Mouse (Mus musculus): ENCODE measurements at regions not wholly inside any gene's neighbourhood (a gene's known extent, or its start where the extent isn't known, plus 50 kb on each side); places are given as distances from the start of the nearest gene placed in this dataset.

DNA sequence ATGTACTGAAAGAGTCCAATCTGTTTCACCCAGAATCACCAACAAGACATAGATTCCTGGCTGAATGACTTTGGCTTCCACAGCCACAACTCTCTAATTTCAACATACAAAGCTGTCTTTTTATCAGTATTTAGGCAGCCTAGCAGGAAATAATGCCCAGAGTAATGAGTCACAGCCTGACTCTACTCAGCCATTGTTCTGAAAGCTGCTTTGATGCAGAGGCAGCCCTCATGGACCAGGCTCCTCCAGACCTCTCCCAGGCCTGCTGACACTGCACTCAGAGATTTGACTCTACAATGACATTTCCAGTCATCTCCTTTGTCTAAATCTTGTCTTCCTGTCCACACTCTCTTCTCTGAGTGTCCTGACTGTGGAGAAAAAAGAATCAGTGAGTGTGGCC, 250.4 kb downstream of the Tle4 start:
- Histone ChIP-seq H3K4me3 (ENCODE audit: low read length) (no peak overlapping the region), H3K9me3 (ENCODE audit: control insufficient read depth, low read length) (no peaks in the 10 kb centered on the region), H3K4me2 (replicated peaks; ENCODE audit: low read depth, low read length) (no peak overlapping the region), H3K4me1 (ENCODE audit: control insufficient read depth, insufficient read depth, low read length) (no peaks in the 10 kb centered on the region), H3K36me3 (ENCODE audit: control insufficient read depth, insufficient read depth, low read length) (no peaks in the 10 kb centered on the region), H3K27ac (ENCODE audit: low read depth, low read length) (no peak overlapping the region), H3K27me3 (ENCODE audit: control insufficient read depth, insufficient read depth, low read length) (no peaks in the 10 kb centered on the region), H3K9ac (ENCODE audit: low read depth, low read length) (no peak overlapping the region)
- ATAC-seq (ENCODE audit: low FRiP score, low TSS enrichment), result no peak

DNA sequence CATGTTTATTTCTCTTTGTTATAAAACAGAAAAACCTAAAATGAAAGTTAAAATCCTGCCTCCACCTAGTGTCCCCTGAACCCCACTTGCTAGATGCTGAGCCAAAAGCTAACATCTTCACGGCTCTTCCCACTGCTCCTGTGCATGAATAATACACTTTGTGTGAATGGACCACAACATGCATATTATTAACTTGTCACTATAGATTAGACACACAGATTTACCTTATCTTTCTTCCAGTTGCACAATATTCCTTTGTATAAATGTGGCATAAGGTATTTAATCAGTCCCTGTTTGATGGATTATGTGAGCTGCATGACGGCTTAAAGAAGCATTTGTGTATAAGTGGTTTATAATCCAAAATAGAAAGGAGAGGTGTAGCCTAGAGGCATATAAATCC, 248.1 kb downstream of the Tle4 start:
- no peaks in the 10 kb centered on the region for H3K27me3 ChIP-seq (ENCODE audit: control insufficient read depth, insufficient read depth, low read length)
- no peaks in the 10 kb centered on the region for H3K4me1 ChIP-seq (ENCODE audit: control insufficient read depth, insufficient read depth, low read length)
- H3K36me3 ChIP-seq (ENCODE audit: control insufficient read depth, insufficient read depth, low read length), result no peaks in the 10 kb centered on the region
- no peaks in the 10 kb centered on the region for H3K9me3 ChIP-seq (ENCODE audit: control insufficient read depth, low read length)
- H3K27ac ChIP-seq (ENCODE audit: low read depth, low read length), result no peak overlapping the region
- WGBS, result 84% methylated on average over 2 of the region's 2 CpGs
- H3K4me3 ChIP-seq (ENCODE audit: low read length), result no peak overlapping the region
- H3K4me2 ChIP-seq (replicated peaks; ENCODE audit: low read depth, low read length), result no peak overlapping the region
- no peak overlapping the region for H3K9ac ChIP-seq (ENCODE audit: low read depth, low read length)
- no peak for ATAC-seq (ENCODE audit: low FRiP score, low TSS enrichment)

DNA sequence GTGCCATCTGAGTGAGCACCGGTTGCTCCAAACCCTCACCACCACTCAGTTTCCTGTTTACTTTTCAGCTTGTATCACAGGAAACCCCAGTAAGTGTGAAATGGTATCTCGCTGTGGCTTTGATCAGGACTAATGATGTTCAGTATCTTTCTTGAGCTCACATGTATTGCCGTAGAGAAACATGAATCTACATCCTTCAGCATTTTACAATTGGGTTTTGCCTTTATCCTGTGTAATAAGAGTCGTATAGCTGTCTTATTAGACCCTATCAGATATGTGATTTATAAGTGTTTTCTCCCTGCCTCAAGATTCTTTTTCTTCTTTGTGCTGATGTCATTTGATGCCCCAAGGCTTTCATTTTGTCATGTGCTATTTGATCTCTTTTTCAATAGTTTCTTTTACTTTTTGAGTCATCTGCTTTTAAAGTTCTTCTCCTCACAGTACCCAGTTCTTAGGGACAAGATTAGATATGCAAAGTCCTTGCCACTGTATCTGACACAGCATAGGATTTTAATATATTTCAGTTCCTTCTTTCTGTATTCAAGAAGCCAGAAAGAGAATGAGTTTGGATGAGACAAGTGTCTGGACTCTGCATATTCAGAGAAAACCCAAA, 246.0 kb downstream of the Tle4 start:
- H3K4me1 ChIP-seq (ENCODE audit: control insufficient read depth, insufficient read depth, low read length), result no peaks in the 10 kb centered on the region
- no peaks in the 10 kb centered on the region for H3K27me3 ChIP-seq (ENCODE audit: control insufficient read depth, insufficient read depth, low read length)
- no peaks in the 10 kb centered on the region for H3K9me3 ChIP-seq (ENCODE audit: control insufficient read depth, low read length)
- no peak overlapping the region for H3K27ac ChIP-seq (ENCODE audit: low read depth, low read length)
- H3K36me3 ChIP-seq (ENCODE audit: control insufficient read depth, insufficient read depth, low read length), result no peaks in the 10 kb centered on the region
- no peak for ATAC-seq (ENCODE audit: low FRiP score, low TSS enrichment)
- H3K4me3 ChIP-seq (ENCODE audit: low read length), result no peak overlapping the region
- 28% methylated on average over 4 of the region's 4 CpGs for WGBS
- no peak overlapping the region for H3K4me2 ChIP-seq (replicated peaks; ENCODE audit: low read depth, low read length)
- H3K9ac ChIP-seq (ENCODE audit: low read depth, low read length), result no peak overlapping the region

DNA sequence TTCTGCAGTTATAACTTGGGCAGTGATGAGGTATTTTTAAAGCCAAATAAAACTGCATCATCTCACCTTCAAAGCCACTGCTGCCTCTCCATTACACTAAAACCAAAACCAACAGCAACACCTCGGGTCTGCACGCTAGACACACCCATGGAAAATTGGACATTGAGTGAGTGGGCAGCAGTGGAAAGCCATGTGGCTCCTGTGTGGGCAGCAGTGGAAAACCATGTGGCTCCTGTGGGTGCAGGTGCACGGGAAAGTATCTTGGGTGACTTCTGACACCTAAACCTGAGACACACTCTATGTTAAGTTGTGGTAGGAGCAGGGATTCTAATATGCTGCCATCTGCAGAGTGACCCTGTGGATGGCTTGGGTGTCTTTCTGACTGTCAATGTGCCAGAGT, 245.3 kb downstream of the Tle4 start:
- Histone ChIP-seq H3K4me1 (ENCODE audit: control insufficient read depth, insufficient read depth, low read length) (no peaks in the 10 kb centered on the region), H3K9me3 (ENCODE audit: control insufficient read depth, low read length) (no peaks in the 10 kb centered on the region), H3K36me3 (ENCODE audit: control insufficient read depth, insufficient read depth, low read length) (no peaks in the 10 kb centered on the region), H3K27ac (ENCODE audit: low read depth, low read length) (no peak overlapping the region), H3K4me3 (ENCODE audit: low read length) (no peak overlapping the region), H3K9ac (ENCODE audit: low read depth, low read length) (no peak overlapping the region), H3K27me3 (ENCODE audit: control insufficient read depth, insufficient read depth, low read length) (no peaks in the 10 kb centered on the region), H3K4me2 (replicated peaks; ENCODE audit: low read depth, low read length) (no peak overlapping the region)
- ATAC-seq (ENCODE audit: low FRiP score, low TSS enrichment), result no peak
- 93% methylated on average over 3 of the region's 3 CpGs for WGBS

DNA sequence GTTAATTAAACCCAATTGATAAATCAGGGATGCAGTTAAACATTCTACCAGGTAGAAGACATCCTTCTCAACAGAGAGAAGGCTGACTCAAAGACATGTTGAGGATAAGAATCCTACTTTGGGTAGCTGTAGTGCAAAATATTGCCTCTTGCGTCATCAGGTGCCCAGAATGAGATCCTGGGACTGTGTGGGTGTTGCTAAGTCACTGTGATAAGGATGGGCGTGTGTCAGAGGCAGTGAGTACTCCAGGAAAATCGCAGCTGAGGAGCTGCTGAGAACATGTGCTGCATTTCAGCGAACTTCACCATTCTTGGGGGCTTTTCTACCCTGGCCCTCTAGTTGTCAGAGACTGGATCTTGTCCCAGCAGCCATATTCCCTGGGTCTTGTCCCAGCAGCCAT, 244.7 kb downstream of the Tle4 start:
- WGBS, result 92% methylated on average over 4 of the region's 4 CpGs
- H3K9me3 ChIP-seq (ENCODE audit: control insufficient read depth, low read length), result no peaks in the 10 kb centered on the region
- no peak overlapping the region for H3K27ac ChIP-seq (ENCODE audit: low read depth, low read length)
- no peak for ATAC-seq (ENCODE audit: low FRiP score, low TSS enrichment)
- H3K4me3 ChIP-seq (ENCODE audit: low read length), result no peak overlapping the region
- no peak overlapping the region for H3K9ac ChIP-seq (ENCODE audit: low read depth, low read length)
- no peaks in the 10 kb centered on the region for H3K4me1 ChIP-seq (ENCODE audit: control insufficient read depth, insufficient read depth, low read length)
- no peak overlapping the region for H3K4me2 ChIP-seq (replicated peaks; ENCODE audit: low read depth, low read length)
- no peaks in the 10 kb centered on the region for H3K36me3 ChIP-seq (ENCODE audit: control insufficient read depth, insufficient read depth, low read length)
- H3K27me3 ChIP-seq (ENCODE audit: control insufficient read depth, insufficient read depth, low read length), result no peaks in the 10 kb centered on the region

DNA sequence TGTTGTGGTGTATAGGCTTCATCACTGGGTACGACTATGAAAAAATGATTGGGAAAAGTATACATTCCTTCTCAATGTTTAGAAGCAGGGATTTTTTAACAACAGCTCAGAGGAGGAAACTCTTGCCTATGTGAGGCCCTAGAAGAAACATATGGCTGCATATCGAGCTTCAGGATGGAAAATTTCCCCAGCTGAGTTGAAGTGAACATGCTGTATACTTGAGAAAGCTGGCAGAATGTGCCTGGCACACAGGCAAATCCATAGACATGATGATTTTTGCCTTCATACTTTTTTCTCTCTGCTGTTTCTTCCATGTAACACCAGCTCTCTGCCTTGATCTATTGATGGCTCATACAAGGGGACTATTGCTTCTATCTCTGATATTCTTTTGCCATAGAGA, 242.7 kb downstream of the Tle4 start:
- no peaks in the 10 kb centered on the region for H3K27me3 ChIP-seq (ENCODE audit: control insufficient read depth, insufficient read depth, low read length)
- WGBS, result 84% methylated on average over 2 of the region's 2 CpGs
- no peaks in the 10 kb centered on the region for H3K9me3 ChIP-seq (ENCODE audit: control insufficient read depth, low read length)
- no peak for ATAC-seq (ENCODE audit: low FRiP score, low TSS enrichment)
- no peak overlapping the region for H3K4me3 ChIP-seq (ENCODE audit: low read length)
- no peak overlapping the region for H3K9ac ChIP-seq (ENCODE audit: low read depth, low read length)
- no peak overlapping the region for H3K27ac ChIP-seq (ENCODE audit: low read depth, low read length)
- no peak overlapping the region for H3K4me2 ChIP-seq (replicated peaks; ENCODE audit: low read depth, low read length)
- no peaks in the 10 kb centered on the region for H3K36me3 ChIP-seq (ENCODE audit: control insufficient read depth, insufficient read depth, low read length)
- no peaks in the 10 kb centered on the region for H3K4me1 ChIP-seq (ENCODE audit: control insufficient read depth, insufficient read depth, low read length)

DNA sequence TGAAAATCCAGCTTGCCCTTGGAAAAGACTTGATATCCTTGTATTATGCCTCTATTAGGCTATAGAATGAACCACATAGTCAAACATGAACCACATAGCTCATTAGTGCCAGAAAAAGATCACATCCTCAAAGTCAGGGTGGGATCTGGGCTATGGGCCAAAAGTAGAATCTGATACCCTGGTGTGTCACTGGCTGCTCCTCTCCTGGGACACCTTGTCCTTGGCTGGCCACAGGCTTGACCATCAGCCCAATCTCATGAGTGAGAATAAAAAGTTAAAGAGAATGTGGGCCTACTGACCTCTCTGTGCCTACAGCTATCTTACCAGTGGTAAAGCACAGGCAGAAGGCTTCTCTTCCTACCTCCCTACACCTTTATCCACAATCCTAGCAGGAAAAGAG, 241.9 kb downstream of the Tle4 start:
- no peak overlapping the region for H3K4me3 ChIP-seq (ENCODE audit: low read length)
- no peaks in the 10 kb centered on the region for H3K4me1 ChIP-seq (ENCODE audit: control insufficient read depth, insufficient read depth, low read length)
- no peaks in the 10 kb centered on the region for H3K27me3 ChIP-seq (ENCODE audit: control insufficient read depth, insufficient read depth, low read length)
- no peak overlapping the region for H3K27ac ChIP-seq (ENCODE audit: low read depth, low read length)
- H3K9me3 ChIP-seq (ENCODE audit: control insufficient read depth, low read length), result no peaks in the 10 kb centered on the region
- H3K4me2 ChIP-seq (replicated peaks; ENCODE audit: low read depth, low read length), result no peak overlapping the region
- no peak for ATAC-seq (ENCODE audit: low FRiP score, low TSS enrichment)
- no peaks in the 10 kb centered on the region for H3K36me3 ChIP-seq (ENCODE audit: control insufficient read depth, insufficient read depth, low read length)
- no peak overlapping the region for H3K9ac ChIP-seq (ENCODE audit: low read depth, low read length)

DNA sequence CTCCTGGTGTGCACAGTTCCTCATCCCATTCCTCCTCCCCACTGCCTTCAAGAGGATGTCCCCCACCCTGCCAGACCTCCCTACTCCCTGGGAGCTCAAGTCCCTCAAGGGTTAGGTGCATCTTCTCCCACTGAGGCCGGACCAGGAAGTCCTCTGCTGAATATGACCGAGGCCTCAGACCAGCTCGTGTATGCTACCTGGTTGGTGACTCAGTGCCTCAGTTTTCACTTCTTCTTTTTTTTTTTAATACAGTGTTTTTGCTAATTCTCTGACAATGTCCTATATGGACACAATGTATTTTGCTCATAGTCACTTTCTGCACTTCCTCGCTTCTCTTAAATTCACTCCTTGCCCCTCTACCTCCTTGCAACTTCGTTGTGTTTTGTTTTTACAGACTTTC, 237.2 kb downstream of the Tle4 start:
- no peaks in the 10 kb centered on the region for H3K4me1 ChIP-seq (ENCODE audit: control insufficient read depth, insufficient read depth, low read length)
- no peak overlapping the region for H3K9ac ChIP-seq (ENCODE audit: low read depth, low read length)
- H3K27ac ChIP-seq (ENCODE audit: low read depth, low read length), result no peak overlapping the region
- no peaks in the 10 kb centered on the region for H3K9me3 ChIP-seq (ENCODE audit: control insufficient read depth, low read length)
- H3K4me3 ChIP-seq (ENCODE audit: low read length), result no peak overlapping the region
- no peaks in the 10 kb centered on the region for H3K36me3 ChIP-seq (ENCODE audit: control insufficient read depth, insufficient read depth, low read length)
- WGBS, result 87% methylated on average over 5 of the region's 5 CpGs
- H3K27me3 ChIP-seq (ENCODE audit: control insufficient read depth, insufficient read depth, low read length), result no peaks in the 10 kb centered on the region
- H3K4me2 ChIP-seq (replicated peaks; ENCODE audit: low read depth, low read length), result no peak overlapping the region
- no peak for ATAC-seq (ENCODE audit: low FRiP score, low TSS enrichment)

DNA sequence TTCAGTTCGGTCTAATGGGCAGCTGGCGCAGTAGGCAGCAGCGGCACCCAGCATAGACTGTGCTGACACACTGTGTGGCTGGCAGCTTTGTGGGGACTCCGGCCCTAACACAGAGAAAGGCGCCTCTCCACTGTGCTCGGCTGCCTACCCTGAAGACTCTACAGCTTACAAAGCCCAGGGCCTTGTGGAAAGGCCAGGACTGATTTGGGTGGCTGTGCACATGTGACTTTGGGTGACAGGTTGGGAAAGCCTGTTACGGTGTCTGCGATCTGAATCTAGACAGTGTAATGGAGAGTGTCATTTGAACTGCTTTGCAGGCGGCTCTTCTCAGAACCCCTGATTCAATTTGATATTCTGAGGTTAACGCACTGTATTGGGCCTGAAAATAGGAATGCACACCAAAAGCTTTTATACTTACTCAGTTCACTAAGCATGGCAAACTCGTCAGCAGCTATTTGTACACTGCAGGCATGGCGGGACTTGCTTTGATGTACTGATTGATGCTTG, 228.7 kb downstream of the Tle4 start:
- no peak overlapping the region for H3K27ac ChIP-seq (ENCODE audit: low read depth, low read length)
- WGBS, result 43% methylated on average over 12 of the region's 12 CpGs
- H3K27me3 ChIP-seq (ENCODE audit: control insufficient read depth, insufficient read depth, low read length), result no peaks in the 10 kb centered on the region
- no peak overlapping the region for H3K4me2 ChIP-seq (replicated peaks; ENCODE audit: low read depth, low read length)
- H3K9ac ChIP-seq (ENCODE audit: low read depth, low read length), result no peak overlapping the region
- H3K36me3 ChIP-seq (ENCODE audit: control insufficient read depth, insufficient read depth, low read length), result no peaks in the 10 kb centered on the region
- peaks cover 13% of the 10 kb centered on the region for H3K4me1 ChIP-seq (ENCODE audit: control insufficient read depth, insufficient read depth, low read length)
- H3K9me3 ChIP-seq (ENCODE audit: control insufficient read depth, low read length), result no peaks in the 10 kb centered on the region
- H3K4me3 ChIP-seq (ENCODE audit: low read length), result no peak overlapping the region
- peak; percentile 71 for ATAC-seq (ENCODE audit: low FRiP score, low TSS enrichment)
